Mouse (Mus musculus) cerebellum, adult 18-20 months (tissue): ENCODE results near the gene Zfp933.
"Not testable (repeated sequence)": the region's sequence is repeated elsewhere in the genome, so short reads cannot be mapped to it uniquely, and the experiment has no call there.

Source experiments
- DNase-seq, 2 experiments: peaks; one replicate each; pipeline ENCODE4 v3.0.0; 2021

The Zfp933 gene

DNA sequence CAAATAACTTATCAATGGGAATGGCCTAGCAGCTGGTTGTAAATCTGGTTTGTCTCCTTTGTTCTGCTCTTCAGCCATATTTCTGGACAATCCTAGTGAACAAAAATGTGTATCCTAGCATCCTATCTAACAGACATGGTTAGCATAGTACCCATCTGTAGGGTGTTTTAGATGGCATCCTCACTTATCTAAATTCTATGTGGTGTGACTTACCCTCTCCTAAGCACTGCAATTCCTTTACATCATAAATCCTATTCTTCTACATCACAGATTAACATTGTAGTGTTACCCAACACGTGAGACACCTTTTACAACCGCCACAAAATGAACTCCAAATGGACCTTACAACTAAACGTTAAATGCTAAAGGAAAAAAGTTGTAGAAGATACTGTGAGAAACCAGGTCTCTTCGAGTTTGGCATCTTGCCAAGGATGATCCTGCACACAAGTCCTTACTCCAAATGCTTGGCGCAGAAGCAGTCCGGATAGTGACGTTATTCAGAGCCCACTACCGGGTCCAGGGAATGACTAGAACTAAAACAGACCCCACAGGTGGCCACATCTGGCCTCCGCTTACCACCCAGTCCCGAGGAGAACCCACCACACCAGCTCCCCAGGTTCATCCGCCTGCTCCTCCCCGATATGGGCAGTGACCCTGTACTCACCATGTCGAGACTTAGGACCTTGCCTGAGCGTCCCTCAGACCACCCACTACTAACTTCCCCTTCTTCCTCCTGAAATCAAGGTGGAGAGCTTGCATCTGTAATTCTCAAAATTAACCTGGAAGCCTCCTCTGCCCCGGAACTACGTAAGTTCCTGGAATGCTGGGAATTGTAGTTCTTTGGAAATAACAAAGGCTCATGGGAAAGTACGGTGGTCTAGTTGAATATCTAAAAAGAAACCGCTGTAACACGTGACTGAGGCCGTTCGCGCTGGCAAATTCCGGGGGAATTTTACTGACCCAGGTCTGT lies at the start of gene Zfp933:
Gene Zfp933, minus strand, starts transcription at position 753 of the 970 bp plus-strand sequence.
- DNase-seq, result peak; percentile 75 to 78

GRCm38 (mm10) chr4:147897348-147897747 lies 49.2 kb upstream of the Zfp933 start:
- peak; percentile 35 to 38 for DNase-seq

DNA sequence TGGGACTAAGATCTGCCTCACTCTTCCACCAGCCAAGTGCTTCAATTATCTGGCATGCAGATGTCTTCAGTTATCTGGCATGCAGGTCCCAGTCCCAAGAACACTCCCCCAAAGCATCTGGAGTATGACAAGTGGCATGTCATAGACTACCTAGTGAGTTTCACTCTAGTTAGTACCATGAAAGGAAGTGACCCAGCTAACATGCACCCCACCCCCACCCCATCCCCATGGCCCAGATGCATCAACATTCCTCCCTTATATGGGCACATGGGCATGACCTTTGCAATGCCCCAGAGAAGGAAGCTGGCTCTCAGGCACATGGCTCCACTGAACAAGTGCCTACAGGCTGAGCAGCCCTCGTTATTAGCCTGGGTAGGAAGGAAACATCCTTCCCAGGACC lies 48.2 kb upstream of the Zfp933 start:
- no peak for DNase-seq

DNA sequence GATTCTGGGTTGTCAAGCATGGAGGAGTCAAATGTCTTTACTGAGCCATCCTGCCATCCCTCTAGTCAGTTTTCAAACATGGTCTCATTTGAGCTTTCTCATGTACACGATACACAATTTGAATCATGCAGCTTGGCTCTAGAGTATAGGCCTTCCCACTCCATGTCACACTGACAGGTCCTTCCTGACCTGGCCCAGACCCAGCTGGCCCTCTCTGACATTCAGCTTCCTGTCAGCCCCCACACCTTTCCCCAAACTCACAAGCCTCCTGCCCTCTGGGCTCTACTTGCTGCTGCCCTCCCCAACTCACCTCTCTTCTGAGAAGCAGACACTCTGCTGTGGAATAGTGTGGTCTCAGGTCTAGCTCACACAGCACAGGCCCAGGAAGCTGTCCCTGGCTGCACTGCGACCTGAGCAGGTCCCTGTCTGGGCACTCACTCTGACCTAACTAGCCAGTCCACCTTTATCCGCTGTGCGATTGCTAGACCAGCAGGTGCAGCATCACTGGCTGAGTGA lies 47.7 kb upstream of the Zfp933 start:
- DNase-seq, result no peak

- DNase-seq, result no peak
These were observed 42.2 kb upstream of the Zfp933 start for GRCm38 (mm10) chr4:147890341-147890740.

GRCm38 (mm10) chr4:147888237-147888636 lies 40.1 kb upstream of the Zfp933 start:
- no peak for DNase-seq

GRCm38 (mm10) chr4:147887277-147887676 lies 39.1 kb upstream of the Zfp933 start:
- DNase-seq, result no peak

- no peak for DNase-seq
These were observed 38.0 kb upstream of the Zfp933 start for GRCm38 (mm10) chr4:147886158-147886557.

DNA sequence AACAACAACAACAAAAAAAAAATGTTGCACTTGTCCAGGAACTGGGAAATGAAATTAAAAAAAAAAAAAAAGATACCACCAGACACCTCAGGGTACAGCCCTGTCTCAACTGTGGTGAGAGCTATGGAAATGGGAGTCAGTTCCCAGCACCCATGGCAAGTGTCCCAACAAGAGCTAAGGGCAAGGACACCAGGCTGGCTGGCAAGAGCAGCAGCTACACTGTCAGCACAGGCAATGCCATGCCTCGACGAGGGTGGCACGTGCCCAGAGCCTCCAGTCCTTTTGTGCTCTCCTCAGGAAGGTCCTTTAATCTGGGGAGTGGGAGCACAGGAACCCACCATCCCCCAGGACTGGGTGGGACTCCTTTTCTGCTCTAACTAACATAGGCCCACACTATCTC lies 36.0 kb upstream of the Zfp933 start:
- no peak for DNase-seq

DNA sequence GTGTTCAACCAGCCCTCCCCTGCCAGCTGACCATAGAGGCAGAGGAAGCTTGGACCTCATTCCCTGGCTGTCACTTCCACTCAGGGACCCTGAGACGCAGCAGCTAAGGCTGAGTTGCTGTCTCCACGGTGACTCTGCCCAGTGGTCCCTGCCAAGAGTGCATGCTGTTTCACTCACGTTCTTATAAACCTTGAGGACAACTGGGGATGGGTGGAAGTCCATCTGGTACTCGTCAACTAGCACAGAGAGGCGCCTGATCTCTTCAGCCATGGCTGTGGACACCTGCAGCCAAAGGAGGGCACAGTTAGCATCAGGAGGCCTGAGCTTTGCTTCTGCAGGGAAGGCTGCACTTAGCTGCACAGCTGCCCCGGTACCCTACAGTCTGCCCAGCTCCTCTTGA lies 34.9 kb upstream of the Zfp933 start:
- no peak for DNase-seq

DNA sequence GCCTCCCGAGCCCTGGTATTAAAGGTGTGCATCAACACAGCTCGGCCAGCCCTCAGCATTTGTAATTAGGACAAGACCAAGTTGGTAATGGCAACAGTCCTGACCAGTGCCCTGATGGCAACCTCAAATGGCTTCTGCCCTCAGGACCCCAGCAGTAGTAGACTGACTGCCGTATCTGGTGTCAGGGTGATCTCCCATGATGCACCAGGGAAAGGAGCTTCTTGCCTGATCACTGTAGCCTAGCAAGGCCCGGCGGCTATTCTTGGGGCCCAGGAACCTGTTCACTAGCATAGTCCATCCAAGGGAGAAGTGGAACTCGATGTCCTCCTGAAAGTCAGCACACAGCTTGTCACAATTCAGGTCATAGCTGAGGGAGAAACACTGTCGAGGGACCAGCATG lies 33.6 kb upstream of the Zfp933 start:
- no peak for DNase-seq

GRCm38 (mm10) chr4:147879865-147880264 lies 31.7 kb upstream of the Zfp933 start:
- DNase-seq, result no peak

DNA sequence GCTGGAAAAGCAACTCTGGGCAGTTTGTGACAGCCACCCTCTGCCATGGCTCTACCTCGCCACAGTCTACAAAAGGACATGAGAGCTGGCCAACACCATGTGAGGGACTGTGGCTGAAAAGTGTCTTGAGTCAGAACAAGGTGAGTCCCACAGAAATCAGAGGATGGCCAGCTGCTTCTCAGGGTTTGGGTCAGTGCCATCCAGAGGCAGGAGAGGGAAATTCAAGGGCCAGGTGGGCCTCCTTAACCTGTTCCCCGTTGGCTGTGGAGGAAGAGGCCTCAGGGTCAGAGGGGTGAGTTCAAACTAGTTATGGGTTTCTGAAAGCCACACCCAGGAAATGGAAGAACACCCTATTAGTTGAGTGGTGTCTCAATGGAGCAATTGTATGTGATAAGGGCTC lies 31.3 kb upstream of the Zfp933 start:
- DNase-seq, result no peak

DNA sequence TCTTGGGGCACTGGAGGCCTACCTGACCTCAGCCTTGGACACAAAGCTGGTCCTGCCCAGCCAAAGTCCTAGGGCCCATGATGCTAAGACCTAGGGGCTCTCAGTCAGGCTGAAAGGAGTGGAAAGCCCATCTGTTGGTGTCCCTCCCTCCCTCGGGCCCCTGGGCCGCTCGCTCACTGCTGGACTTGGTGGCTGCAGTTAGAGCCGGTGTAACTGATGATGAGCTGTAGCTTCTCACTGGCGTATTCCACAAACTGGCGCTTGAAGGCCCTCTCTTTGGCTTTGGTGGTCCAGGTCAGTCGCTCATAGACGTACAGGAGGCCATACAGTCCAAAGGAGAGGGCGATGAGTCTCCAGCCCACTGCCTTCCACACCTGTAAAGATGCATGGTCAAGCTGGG lies 30.4 kb upstream of the Zfp933 start:
- no peak for DNase-seq

DNA sequence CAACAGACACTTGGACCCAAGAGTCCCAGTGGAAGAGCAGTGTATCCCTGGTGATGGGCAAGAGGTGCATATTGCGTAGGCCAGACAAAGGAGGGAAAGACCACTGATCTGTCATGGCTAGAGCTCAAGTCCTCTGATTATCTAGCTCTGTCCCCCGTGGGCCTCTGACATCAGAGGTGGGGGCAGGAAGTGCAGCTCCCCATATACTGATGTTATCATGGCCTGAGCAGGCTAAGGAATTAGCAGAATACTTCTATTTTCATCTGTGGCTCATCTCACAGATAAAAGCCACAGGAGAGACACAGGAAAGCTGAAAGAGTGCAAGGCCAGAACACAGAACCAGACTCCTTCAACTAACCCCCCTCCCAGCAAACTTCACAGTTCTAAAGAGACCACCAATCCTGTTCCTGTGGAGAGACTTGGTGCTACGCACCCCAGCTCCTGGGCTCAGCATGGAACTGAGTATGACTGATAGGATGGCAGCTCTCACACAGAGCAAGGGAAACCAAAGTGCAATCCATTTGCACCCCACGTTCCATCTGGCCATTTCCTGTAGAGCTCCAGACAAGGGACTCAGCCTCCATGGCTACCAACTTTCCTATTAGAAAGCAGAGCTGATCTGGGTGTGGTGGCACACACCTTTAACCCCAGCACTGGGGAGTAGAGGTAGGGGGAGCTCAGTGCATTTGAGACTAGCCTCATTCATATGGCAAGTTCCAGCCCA lies 27.8 kb upstream of the Zfp933 start:
- no peak for DNase-seq

- no peak for DNase-seq
These were observed 21.1 kb upstream of the Zfp933 start for GRCm38 (mm10) chr4:147869238-147869637.

DNA sequence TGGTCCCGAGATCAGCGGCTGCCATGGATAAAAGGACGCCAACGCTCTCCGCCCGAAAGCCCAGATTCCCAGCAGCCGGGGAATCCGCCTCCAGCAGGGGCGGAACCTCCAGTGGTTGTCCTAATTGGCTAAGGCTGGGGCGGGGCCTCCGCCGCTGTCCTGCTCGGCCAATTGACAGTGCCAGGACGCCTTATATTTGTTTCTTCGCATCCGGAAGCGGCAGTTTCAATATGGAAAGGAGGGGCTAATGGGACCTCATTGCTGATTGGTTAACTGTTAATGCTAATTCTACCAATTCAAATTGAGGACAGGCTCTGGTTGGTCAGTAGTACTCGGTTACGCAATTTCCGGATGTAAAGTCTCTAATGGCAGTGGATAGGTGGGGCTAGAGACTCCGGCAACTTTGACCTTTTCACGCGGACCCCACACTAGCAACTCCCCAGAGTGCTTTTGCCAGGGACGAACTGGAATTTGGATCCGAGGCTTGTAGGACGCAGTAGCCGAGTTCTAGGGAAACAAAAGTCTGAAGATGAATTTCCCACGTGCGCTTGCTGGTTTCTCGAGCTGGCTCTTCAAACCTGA lies 20.4 kb upstream of the Zfp933 start, which contains the start of the genes Miip and Fv1:
Gene Miip, minus strand, starts transcription at position 367 of the 582 bp plus-strand sequence.
Gene Fv1, plus strand, starts transcription at position 530 of the 582 bp plus-strand sequence.
- peak; percentile 91 to 96 for DNase-seq

- no peak for DNase-seq
These were observed 19.6 kb upstream of the Zfp933 start for GRCm38 (mm10) chr4:147867563-147868449.

GRCm38 (mm10) chr4:147866793-147867192 lies 18.6 kb upstream of the Zfp933 start:
- DNase-seq, result not testable (repeated sequence)

GRCm38 (mm10) chr4:147866056-147866455 lies 17.9 kb upstream of the Zfp933 start:
- no peak for DNase-seq

- no peak for DNase-seq
These were observed 17.5 kb upstream of the Zfp933 start for GRCm38 (mm10) chr4:147865651-147866050.

DNA sequence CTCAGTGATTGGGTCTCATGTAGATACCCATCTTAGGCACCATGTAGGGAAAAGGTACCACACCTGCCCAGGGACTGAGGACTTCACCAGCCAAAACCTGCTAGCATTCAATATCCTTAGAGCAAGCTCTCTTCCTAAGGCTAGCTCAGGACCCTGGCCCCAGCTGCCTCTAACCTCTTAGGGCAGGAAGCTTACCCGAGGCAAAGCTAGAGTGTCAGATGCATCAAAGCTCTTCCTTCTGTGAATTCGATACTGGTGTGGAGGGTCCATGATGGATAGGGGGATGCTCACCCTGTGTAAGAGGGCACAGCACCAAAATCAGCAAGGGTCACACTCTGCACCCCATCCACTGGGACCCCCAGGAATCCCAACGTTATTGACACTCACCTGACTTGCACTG lies 13.9 kb upstream of the Zfp933 start:
- DNase-seq, result no peak
